Mouse (Mus musculus) ovary, adult 18-20 months (tissue): Measurements from ENCODE around the gene Kcnk13.
A peak's percentile ranks its signal among the peaks of the same experiment; 100 is the strongest.

Experiments used
- DNase-seq: peaks from one replicate; pipeline ENCODE4 v3.0.0; 2022; ENCODE audit warnings: low spot score, mixed read lengths

Gene Kcnk13

DNA sequence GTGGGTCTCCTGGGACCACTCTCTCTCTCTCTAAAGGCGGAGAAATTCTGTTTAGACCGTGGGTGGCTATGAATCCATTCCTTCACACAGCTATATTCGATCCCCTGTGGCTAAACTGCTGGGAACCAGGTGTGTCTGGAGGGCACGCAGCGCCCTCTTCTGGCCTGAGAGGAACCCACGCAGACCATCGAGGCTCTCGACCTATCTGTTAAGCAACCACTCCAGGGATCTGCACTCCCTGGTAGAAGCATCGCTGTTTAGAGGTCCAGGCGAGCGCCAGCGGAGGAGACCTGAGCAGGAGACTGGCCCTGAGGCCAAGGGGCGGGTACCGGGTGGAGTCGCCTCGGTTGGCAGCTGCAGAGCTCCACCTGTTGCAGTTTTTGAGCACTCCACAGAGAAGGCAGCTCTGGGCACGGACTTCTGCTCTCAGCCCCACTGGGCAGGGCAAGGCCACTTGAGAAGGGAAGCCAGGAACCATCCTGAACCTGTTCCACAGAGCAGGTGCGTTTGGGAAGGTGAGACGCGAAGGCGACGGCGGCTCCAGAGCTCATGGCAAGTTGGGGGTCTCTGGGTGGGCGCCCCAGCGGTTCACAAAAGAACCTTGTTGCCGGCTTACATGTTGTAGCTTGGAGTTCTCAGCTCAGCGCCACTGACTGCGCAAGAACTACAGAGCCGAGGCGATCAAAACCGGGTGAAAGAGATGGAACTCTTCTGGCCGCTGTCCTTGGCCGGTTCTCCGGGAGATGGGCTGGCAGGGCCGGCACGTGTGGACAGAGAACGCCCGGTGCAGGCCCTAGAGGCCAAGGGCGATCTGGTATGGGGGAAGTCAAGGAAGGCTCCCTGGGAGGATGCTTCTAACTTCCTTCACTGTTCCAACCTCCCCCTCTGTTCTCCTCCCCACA lies at the start of gene Kcnk13:
Gene Kcnk13 (plus strand): TSS at position 199 of the 902 bp plus-strand sequence.
- DNase-seq: peak; percentile 39

- no peak for DNase-seq
Observed at GRCm38 (mm10) chr12:99917800-99918427, 46.4 kb upstream of the Kcnk13 start.

DNA sequence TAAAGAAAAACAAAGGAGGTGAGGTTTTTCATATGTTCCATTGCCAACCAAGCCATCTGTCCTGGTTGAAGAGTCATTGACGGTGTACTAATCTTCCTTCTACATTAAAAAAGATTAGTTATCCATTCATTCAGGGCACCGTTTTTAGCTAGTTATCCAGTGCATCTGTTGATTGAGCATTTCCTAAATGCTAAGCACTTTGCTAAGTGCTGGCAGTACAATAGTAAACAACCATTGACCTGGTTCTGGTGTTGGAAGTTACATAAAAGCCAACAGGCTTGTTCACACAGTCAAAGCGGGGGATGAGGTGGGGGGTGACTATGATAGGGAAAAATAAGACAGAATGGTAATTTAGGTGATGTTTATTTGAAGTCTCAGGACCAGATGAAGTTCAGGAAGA lies 44.7 kb upstream of the Kcnk13 start:
- DNase-seq: no peak

DNA sequence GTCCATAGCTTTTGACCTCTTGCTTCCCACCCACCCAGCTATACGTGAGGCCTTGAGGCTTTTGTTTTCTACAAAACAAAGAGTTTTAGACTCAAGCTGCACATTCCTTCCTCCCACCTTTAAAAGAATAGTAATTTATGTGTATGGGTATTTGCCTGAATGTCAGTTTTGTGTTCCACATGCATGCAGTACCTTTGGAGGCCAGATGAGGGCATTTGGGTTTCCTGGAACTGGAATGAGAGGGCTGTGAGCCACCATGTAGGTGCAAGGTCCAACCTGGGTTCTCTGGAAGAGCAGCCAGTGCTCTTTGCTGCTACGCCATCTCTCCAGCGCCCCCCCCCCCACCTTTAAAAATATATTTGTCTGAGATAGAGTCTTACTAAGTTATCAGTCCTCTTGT lies 43.3 kb upstream of the Kcnk13 start:
- DNase-seq: no peak

GRCm38 (mm10) chr12:99923131-99923606 lies 41.1 kb upstream of the Kcnk13 start:
- no peak for DNase-seq

DNA sequence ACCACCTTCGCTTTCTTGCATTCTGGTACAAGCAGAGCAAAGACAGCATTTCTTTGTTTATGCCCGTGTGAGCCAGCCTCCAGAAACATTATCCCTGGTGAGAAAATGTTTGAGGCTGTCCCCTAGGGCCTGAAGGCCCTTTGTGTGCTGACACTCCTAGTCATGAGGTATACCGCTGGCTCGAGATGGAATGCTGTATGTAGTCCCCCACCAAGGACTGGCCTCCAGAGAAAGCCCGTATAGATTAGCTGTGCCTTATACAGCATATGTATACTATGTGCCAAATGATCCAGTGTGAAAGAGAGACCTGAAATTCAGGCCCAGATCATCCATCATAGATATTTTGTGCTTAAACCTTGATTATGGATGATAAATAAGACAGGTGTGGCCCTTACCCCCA lies 40.6 kb upstream of the Kcnk13 start:
- DNase-seq: no peak

DNA sequence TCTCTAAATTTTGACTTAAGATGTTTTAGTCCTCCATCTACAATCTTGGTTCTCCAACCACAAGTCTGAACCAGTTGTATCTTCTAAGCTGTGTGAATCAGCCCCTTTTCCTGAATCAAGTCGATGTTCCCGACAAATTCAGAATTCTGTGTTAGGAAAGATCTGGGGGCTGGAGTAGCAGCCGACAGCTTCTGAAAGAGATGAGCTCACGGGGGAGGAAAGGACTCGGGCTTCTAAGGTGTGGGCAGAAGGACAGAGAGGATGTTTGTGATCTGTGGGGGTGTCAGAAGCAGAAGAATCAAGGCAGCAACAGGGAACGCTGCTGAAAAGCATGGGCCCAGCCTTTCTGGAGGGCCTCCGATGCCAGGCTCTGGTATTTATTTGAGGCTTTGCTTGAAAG lies 36.0 kb upstream of the Kcnk13 start:
- DNase-seq: no peak

DNA sequence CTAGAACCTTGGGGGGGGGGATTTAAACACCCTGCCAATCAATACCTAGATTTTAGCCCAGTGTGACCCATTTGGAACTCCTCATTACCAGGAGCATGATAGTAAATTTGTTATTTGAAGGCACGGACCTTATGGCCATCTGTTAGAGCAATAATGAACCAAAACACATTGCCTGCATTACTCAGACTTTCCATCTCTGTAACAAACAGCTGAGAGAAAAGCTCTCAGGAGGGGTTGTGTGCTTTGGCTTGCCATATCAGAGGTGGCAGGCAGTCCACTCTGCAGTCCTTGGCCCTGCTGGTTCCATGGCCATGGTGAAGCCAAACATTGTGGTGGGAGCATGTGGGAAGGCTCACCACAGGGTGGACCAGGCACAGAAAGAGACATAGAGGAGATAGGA lies 35.1 kb upstream of the Kcnk13 start:
- DNase-seq: no peak

GRCm38 (mm10) chr12:99932245-99932644 lies 32.1 kb upstream of the Kcnk13 start:
- no peak for DNase-seq

- no peak for DNase-seq
Observed at GRCm38 (mm10) chr12:99933630-99934029, 30.7 kb upstream of the Kcnk13 start.

- no peak for DNase-seq
Observed at GRCm38 (mm10) chr12:99935403-99935802, 28.9 kb upstream of the Kcnk13 start.

DNA sequence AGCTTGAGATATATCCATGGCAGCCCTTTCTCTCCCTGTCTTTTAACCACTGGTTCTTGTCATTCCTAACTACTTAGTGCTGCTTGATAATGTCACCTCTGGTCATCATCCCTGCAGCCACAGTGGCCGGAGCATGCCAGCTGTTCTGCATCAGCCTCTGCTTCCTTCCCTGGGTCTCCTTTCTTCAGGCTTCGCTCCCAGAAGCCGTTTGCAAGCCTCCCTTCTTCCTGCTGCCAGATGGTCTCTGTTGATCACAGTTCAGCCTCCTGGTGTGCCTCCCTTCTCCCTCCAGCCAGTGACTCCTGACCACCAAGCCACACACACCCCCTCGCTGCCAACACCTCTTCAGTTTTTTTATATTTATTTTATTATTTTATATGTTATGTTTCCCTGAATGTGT lies 25.8 kb upstream of the Kcnk13 start:
- no peak for DNase-seq

GRCm38 (mm10) chr12:99939179-99939578 lies 25.1 kb upstream of the Kcnk13 start:
- DNase-seq: no peak

- no peak for DNase-seq
Observed at GRCm38 (mm10) chr12:99940704-99941103, 23.6 kb upstream of the Kcnk13 start.

DNA sequence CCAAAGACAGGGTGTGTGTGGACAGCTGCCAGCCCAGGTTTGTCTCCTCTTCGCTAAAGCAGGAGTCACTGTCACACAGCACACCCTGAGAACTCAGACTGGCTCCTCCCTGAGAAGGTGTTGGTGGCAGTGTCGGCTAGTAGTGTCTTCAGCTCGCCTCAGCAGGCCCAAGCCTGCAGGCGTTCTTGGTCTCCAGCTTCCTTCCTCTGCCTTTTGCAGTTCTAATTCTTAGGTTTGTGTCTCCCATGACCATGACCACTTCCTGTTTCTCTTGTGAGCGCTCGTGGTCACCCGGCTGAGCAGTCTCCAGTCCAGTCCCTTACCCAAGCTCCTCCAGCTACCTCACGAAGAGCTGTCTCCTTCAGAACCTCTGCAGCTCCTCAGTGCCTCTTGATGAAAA lies 21.9 kb upstream of the Kcnk13 start:
- no peak for DNase-seq

DNA sequence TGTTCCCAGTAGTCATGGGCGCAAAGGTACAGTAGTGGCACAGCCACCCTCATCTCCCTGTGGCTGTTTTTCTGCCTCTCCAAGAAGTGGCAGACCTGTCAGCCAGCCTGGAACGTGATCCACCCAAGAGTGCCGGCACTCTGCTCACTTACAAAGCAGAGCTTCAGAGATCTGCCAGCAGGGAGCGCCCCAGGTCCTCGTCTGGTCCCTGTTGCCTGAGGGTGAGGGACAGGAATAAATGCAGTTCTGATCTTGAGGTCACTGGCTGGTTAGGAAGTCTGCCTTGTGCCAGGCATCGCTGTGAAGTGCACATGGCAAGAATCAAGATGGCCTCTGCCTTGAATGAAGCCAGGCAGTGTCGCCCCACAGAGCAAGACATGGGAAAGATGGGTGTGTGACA lies 11.4 kb upstream of the Kcnk13 start:
- no peak for DNase-seq

DNA sequence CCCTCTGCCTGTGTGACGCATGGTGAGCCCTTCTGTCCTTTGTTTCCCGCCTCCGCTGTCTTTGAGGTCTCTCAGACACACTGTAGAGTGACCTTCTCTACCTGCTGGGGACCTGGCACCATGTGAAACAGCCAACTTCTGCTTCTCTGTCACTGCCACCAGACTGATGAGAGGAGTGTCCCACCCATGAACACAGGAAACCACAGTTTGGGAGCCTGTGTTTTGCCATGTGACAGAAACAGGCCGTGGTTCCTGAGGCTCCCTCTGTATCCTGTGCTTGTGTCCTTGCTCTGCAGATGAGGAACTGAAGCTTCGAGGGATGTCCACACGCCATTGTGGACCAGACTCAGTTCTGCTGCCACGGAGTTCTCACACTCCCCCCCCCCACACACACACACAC lies 7.9 kb upstream of the Kcnk13 start:
- DNase-seq: no peak

DNA sequence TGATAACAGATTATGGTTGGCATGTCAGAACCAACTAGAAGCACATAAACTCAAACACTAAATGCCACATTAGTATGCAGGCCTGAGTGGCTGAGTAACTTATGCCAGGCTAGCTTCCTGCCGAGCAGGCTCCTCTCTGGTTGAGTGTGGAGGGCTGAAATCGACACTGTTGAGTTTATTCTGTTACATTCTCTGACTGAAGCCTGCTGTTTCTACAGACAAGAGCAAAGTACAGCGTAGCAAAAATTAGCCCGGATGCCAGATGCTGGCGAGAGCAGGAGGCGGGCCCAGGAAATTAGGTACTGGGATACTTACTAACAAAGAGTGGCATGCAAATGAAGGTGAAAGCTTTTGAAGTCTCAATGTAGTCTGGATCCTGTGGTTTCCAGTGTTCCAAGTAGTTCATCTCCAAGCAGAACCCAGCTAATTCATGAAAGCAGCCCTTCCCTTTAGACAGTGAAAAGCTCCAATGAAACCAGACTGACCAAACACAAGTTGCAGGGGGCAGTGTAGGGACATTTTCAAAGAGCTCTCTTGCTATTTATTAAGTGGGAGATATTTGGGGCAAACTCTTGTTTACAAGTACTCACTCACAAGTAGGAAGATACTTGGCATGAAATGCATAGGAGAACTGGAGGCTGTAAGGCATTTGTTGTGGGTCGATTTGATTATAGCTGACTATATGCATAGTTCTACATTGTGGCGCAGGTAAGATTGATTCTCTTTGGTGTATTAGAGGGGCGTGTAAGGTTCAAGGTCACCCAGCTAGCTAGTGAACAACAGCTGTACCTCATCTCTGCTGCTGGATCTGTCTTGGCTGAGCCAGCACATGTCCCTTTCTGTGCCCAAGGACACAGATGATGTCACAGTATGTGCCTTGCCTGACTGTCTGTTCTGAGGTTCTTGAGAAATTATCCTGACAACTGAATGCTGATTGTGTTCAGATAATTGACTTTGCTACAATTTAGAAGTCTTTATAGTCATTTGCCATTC lies 5.9 kb upstream of the Kcnk13 start:
- DNase-seq: no peak

- no peak for DNase-seq
Observed at GRCm38 (mm10) chr12:99959291-99959690, 5.0 kb upstream of the Kcnk13 start.

DNA sequence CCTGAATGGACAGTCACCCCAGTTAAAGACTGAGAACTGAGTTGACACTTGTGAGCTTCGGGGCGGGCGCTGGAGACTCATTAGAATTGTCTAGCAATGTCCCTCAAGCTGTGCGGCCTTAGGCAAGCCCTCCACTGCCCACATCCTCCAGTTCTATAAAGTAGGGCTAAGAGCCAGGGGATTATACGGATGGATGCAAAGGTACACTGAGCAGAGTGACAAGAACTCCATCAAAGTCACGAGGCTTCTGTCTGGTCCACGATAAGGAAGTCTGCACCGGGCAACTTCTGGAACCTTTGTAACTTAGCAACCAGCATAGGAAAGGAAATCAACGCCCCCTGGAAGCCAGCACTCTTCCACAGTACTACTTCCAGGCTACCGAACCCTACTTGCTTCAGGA lies 4.4 kb upstream of the Kcnk13 start:
- no peak for DNase-seq

GRCm38 (mm10) chr12:99960675-99961074 lies 3.6 kb upstream of the Kcnk13 start:
- no peak for DNase-seq
